Mouse (Mus musculus) adrenal gland, postnatal 36 days (tissue): ENCODE measurements around the gene Cpne1. TPM values are rescaled to one million over a fixed set of nuclear protein-coding genes. Genes with fewer than 3 reads are reported as not detected.
"Not testable (repeated sequence)": the region's sequence is repeated elsewhere in the genome, so short reads cannot be mapped to it uniquely, and the experiment has no call there.

Experiments
- DNase-seq, 2 experiments: peaks; one replicate each; pipeline ENCODE4 v3.0.0; 2021; ENCODE audit warnings: mixed read lengths in 1 of 2
- long read RNA-seq, 2 experiments: library from polyadenylated mRNA; stranded (forward); transcript quantifications; one replicate each; pipeline ENCODE4 v2.0.0; 2021; ENCODE audit warnings: borderline sequencing depth in 2 of 2
- total RNA-seq, 2 experiments: library from RNA; stranded (reverse); gene quantifications; 2 replicates each; pipeline ENCODE4 v1.2.3; 2021

Cpne1 gene
- total RNA-seq: 10 to 100 TPM; 47.5 to 55.6 TPM
- long read RNA-seq, experiment 1, transcript Cpne1-202 (16 exons, 3,441 nt): major isoform, 16 of 34 reads
- long read RNA-seq, experiment 1, partial matches to known transcripts: 5 of 34 reads
- long read RNA-seq, experiment 1, other reads (novel, unspliced or antisense): 9 of 34 reads
- long read RNA-seq, experiment 2, partial matches to known transcripts: 0 of 5 reads
- long read RNA-seq, experiment 2, other reads (novel, unspliced or antisense): 1 of 5 reads

DNA sequence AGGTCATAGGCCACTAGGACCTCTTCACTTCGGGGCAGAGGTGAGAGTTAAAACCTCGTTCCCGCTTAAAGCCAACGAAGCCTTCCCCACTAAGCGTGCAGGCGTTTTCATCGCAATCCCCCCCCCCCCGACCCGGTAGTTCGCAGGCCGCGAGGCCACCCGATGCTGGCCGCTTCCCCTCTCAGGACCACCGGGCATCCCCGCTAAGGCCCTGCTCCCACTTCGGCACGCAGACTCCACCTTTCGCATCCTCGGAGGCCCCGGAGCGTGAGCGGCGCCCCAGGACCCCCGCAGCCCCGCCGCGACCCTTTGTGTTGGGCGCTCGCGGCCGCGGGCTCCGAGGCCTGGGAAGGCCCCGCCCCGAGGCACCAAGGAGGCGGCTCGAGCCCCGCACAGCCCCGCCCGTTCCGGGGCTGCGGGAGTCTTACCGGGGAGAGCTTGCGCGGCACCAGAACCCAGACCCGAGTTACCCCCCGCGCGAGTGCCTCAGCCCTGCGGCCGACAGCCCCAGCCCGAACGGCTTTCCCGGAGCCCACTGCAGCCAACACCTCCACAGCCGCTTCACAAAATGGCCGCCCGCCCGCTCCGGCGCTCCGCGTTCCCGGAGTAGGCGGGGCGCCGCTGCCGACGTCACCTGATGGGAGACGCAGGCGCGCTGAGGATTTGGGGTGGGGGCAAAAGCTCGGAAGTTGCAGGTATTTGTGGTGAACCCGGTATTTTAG is at the start of gene Cpne1, which contains the start of gene Rbm12:
Cpne1 (minus strand) TSS at position 608 of the 722 bp plus-strand sequence.
Rbm12 (minus strand) TSS at position 621 of the 722 bp plus-strand sequence.
- DNase-seq: peak; percentile 94 to 96

DNA sequence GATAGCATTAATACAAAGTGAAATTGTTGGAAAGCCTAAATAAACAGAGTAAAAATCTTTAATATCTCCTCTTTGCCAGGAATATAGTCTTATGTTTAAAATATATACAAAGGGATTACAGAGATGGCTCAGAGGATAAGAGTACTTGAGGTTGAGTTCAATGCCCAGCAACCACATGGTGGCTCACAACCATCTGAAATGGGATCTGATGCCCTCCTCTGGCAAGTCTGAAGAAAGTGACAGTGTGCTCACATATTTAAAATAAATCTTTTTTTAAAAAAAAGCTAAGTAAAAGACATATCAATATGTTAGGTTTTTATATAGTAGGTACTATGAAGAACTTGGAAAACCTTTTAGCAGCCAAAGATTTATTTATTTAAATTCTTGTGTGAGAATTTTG is 39.8 kb upstream of the Cpne1 start:
- no peak for DNase-seq

DNA sequence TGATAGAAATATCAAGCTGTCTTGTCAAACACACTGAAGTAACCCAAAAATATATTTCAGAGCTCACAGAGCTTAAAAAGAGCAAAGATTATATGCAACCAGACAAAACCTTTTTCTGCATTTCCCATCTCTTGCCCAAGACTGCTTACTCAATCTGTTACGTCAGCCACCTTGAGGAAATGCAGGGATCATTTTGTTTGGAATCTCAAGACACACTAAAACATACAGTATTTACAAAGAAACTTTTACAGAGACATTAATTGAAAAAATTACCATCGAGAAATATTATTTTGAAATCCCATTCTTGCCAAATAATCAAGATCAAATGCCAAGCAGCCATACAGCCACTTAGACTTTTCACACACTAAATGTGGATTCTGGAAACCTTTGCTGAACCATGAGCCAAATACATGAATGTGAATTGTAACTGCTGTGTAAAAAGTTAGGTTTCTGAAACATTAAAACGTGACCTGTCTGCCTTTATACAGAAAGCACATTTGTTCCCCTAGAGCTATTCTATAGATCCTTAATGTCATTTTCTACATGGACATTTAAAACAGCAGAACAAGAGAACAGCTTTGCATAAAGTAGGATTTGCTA is 35.7 kb upstream of the Cpne1 start:
- peak in 1 of 2 experiments; percentile 7 for DNase-seq

GRCm38 (mm10) chr2:156146272-156146989 is 34.7 kb upstream of the Cpne1 start:
- DNase-seq: no peak

DNA sequence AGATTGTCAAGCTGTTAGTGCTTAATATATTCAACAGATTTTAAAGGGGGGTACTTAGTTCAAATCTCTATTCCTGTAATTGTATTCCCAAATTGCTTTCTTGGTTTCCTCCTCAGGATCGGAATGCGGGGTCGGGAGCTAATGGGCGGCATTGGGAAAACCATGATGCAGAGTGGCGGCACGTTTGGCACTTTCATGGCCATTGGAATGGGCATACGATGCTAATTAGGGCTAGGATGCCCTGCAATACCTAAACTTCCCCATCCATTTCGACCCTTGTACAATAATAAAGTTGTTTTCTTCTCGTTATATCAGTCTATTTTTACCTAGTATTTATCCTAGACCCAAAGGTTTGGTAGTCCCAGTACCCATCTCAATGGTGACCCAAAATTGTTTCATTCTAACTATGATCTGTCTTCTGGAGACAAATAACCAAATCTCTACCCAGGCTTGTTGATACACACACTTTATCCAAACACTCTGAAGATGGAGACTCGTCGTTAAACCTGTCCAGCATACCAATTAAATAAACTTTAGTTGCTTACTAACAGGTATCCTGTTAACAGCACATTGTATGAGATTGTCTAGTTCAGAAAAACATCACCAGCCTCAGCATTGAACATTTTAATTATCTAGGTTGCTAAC is 33.8 kb upstream of the Cpne1 start:
- no peak for DNase-seq

DNA sequence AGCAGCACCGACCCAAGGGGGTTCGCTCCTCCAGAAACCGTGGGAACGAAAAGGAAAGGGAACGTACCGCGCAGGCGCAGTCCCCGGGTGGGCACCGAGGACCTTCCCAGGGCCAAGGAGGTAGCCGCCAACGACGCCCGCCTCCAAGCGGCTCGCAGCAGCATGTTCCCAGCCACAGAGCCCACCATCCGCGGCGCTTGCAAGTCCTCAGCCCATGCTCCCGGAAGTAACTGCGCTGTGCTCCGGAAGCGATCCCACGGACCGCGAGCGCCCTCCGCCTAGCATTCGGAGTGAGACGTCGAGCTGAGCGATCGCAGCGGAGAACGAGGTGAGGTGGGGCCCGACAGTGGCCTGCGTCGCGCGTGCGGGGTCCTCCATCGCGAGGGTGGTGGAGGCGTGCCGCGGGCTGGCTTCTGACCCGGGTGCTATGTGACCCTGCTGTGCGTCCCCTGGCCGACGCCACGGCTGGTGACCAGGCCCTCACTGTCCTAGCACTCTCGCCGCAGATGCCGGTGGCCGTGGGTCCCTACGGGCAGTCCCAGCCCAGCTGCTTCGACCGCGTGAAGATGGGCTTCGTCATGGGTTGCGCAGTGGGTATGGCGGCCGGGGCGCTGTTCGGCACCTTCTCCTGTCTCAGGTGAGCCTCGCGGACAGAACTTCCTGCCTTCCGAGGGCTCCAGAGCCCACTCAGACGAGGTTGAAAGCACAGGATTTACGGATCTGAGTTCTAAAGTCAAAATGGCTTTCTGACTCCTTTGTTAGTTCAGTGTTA is 32.4 kb upstream of the Cpne1 start, which contains the start of the genes Romo1 and Nfs1:
Romo1 (plus strand) TSS at position 87 of the 772 bp plus-strand sequence.
Nfs1 (minus strand) TSS at position 234 of the 772 bp plus-strand sequence.
- peak; percentile 95 for DNase-seq

- DNase-seq: peak in 1 of 2 experiments; percentile 4
Measured at GRCm38 (mm10) chr2:156143367-156143766, 31.6 kb upstream of the Cpne1 start.

DNA sequence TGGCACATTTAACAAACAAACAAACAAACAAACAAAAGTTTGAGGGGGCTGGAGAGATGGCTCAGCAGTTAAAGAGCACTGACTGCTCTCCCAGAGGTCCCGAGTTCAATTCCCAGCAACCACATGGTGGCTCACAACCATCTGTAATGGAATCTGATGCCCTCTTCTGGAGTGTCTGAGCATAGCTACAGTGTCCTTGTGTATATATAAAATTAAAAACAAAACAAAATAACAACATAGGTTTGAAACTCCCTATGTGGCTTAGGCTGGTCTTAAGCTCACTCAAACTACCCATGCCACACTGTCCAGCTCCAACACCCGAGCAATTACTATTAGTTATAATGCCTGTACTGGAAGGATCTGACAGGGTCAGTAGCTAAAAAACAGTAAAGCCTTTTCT is 31.1 kb upstream of the Cpne1 start:
- no peak for DNase-seq

GRCm38 (mm10) chr2:156135695-156136094 is 23.9 kb upstream of the Cpne1 start:
- no peak for DNase-seq

DNA sequence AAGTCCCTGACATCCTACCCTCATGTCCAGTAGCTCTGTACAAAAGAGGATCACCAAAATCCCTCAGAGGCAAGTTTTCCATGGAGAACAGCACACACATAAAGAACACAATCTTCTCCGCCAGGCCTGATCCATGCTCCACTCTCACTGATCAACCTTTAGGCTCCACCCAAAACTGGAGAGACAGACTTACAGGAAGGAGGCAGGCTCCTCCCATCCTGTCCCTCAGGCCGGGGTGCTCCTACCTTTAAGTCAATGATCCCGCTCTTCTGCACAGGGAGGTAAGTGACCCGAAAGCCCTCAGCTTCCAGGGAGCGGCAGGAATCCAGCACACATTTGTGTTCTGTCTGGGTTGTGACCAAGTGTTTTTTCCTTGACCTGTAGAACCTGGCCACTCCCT is 22.4 kb upstream of the Cpne1 start:
- no peak for DNase-seq

DNA sequence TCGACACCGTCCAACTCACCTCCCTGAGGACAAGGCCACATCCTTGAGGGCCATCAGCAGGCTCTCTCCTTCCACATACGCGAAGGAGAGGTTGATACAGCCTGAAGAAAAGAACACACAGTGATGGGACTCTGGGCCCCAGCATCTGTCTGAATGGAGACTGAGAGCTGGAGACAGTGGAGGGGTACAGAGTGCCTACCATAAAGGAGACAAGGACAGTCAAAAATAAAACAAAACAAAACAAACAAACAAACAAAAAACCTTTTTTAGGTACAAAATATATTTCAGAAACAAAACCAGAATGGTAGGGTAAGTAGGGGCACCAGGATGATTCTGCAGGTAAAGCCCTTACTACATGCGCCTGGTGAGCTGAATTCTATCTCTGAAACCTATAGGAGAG is 15.2 kb upstream of the Cpne1 start, which contains the start of gene Gm28036:
Gm28036 (minus strand) TSS at position 101 of the 400 bp plus-strand sequence.
- DNase-seq: no peak

- no peak for DNase-seq
Measured at GRCm38 (mm10) chr2:156123731-156124130, 12.0 kb upstream of the Cpne1 start.

GRCm38 (mm10) chr2:156119566-156119965 is 7.8 kb upstream of the Cpne1 start:
- no peak for DNase-seq

- not testable (repeated sequence) for DNase-seq
Measured at GRCm38 (mm10) chr2:156112080-156112423, 287 bp upstream of the Cpne1 start.

DNA sequence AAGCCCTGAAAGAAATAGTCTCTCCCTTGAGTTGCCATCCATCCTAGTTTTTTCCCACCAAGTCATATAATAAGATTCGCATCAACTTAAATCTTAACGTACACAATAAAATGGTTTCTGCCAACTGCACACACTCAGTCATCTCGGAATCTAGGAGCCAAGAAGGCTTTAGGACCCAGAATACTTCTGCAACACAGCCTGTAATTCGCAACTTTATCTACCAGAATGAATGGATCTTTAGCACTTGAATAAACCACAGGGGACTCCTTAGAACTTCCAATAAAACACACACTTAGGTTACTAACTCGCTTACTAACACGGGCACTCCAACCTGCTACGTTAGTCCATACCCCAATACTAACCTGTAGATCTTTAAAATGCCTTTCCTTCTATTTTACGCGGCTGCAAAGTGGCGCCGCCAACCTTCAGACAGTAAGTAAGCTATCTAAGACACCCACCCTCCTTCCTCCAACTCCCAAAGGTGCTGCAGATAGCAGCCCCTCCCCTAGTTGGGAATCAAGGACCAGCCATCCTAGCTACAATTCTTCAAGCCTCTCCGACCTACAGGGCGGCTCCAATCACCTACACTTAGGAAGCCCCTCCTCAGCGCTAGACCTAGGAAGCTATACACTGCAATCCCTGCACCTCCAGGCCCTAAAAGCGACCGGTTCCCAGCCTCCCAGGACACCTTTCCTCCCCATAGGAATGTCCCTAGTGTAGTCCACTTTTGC is 973 bp downstream of the Cpne1 start:
- peak in 1 of 2 experiments; percentile 5 for DNase-seq

- DNase-seq: no peak
Measured at GRCm38 (mm10) chr2:156091926-156092325, 19.8 kb downstream of the Cpne1 start.

DNA sequence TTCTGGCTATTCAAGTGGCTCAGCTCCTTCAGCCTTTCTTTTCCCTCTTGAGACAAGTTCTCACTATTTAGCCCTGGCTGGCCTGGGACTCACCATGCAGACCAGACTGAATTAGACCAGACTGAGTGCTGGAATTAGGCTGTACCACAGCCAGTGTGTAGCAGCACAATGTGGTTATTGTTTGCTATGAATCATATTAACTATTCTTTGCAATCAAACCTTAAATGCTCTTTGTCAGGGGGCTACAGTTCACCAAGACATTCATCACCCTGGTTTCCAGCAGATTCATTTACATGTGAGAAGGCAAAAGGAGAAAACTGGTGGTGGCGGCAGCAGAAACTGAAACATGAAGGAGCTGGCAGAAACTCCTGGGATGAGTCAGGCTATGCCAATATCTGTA is 22.0 kb downstream of the Cpne1 start:
- DNase-seq: no peak

GRCm38 (mm10) chr2:156087391-156088110 is 24.2 kb downstream of the Cpne1 start:
- no peak for DNase-seq

DNA sequence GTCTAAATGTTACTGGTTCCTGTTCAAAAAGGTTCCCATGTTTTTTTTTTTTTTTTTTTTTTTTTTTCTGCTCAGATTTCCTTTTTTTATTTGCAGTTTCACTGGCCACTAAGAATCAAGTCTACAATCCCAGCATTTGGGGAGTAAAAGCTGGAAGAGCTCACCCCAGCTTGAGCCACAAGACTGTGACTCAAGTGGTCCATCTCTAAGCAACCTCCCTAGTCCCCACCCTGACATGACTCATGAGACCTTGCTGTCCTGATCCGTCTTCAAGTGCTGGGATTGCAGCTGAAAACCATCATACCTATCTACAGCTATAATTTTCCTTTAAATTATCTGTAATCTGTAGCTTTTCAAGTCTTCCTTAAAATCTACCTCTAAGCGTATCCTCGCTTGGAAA is 27.2 kb downstream of the Cpne1 start:
- peak in 1 of 2 experiments; percentile 44 for DNase-seq

DNA sequence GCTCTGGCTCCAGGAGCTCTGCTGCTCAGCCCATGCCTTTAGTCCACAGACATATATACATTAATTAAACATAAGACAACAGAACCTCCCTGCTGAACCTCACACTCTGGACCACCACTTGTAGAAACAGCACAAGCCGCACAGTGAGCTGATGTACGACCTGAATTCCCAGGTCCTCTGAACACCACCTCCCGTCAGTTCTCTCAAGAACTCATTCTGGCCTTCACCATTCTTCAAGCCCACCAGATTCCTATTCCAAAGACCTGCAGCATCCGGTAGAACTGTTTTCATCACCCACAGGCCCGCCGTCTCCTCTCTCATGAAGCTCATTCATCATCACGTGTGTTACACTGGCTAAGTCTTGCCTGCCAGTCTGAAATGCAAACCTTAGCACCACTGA is 31.4 kb downstream of the Cpne1 start:
- DNase-seq: no peak
